Mouse (Mus musculus): ENCODE results near the gene Efnb1.

Efnb1 gene

GRCm38 (mm10) chrX:99153266-99153646, 17.3 kb downstream of the Efnb1 start:
- no peak for DNase-seq (ENCODE audit: low spot score)

DNA sequence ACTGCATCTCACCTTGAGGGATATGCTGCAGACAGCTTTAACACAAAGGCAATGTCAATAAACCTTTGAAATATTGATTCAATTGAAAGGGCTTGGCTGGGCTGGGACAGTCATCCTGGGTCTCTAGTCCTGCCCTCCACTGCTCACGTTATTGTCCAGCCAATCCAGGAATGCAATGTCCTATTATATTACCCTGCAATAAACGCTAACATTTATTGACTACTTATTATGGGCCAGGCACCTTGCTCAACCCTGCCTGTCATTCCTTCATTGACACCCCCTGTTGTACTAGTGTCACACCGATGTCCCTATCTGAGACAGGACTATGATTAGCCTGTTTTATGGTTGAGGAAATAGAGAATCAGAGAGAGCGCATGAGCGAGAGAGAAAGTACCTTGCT, 18.4 kb downstream of the Efnb1 start:
- no peak for DNase-seq (ENCODE audit: low spot score)

- no peak for DNase-seq (ENCODE audit: low spot score)
These were observed 23.1 kb downstream of the Efnb1 start for GRCm38 (mm10) chrX:99159020-99159419.

DNA sequence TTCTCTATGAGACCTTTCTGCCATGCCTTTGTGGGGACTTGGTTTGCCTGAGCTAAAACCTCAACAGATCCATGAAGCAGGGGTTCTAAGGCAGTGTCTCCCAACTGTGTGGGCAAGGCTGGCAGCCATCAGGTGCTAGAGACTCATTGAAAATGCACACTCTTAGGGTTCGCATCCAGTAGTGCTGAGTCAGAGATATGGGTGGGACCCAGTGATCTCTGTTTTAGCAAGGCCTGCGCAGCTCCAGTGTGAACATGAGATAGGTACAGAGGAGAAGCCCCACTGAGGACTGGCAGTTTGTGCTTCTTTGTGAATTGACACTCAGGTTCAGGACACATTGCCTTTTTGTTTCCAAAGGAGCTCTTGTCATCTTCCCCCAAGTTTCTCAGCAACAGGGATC, 28.2 kb downstream of the Efnb1 start:
- no peak for DNase-seq (ENCODE audit: low spot score)

- DNase-seq (ENCODE audit: low spot score), result no peak
These were observed 29.0 kb downstream of the Efnb1 start for GRCm38 (mm10) chrX:99164855-99165368.

GRCm38 (mm10) chrX:99167014-99167413, 31.1 kb downstream of the Efnb1 start:
- no peak for DNase-seq (ENCODE audit: low spot score)

- DNase-seq (ENCODE audit: low spot score), result no peak
These were observed 31.6 kb downstream of the Efnb1 start for GRCm38 (mm10) chrX:99167550-99167949.

DNA sequence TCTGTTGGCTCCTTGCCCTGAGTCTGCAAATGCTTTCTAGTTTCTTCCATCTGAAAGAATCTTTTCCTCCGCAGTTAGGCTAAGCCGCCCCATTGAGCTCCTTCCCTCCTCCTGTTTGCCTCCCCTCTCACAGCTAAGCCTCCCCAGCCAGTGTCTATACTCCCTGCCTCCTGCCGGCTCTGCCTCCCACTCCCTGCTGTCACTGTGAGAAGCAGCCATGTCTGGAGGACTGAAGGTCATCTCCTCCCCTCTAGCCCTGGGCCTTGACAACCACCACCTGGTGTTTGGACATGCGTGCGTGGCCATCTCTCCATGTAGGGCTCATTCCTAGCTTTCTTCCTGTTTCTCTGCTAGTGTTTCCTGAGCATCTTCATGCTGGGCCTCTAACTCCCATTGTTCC, 36.4 kb downstream of the Efnb1 start:
- DNase-seq (ENCODE audit: low spot score), result no peak

DNA sequence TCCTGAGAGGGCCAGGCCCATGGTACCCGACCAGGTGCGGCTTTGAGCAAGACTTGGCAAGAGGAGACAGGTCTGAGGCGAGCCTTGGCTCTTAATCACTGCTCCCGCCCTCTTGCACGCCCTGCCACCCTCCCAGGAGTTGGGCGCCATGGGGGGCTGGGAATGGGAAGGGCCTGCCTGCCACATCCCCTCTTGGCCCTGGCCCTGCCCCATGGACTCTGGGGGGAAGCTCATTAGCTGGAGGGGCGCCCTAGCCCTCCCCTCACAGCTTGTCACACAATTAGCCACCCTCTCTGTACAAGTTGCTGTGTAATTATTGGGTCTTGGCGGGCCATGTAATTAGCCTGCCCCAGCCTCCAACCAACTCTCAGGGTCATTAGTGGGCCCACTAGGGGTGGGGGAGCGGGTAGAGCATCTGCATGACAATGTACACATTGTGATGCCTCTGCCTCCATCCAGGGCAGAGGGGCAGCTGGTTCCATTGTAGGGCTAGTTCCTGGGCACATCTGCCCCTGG, 49.2 kb downstream of the Efnb1 start:
- DNase-seq (ENCODE audit: low spot score), result no peak

DNA sequence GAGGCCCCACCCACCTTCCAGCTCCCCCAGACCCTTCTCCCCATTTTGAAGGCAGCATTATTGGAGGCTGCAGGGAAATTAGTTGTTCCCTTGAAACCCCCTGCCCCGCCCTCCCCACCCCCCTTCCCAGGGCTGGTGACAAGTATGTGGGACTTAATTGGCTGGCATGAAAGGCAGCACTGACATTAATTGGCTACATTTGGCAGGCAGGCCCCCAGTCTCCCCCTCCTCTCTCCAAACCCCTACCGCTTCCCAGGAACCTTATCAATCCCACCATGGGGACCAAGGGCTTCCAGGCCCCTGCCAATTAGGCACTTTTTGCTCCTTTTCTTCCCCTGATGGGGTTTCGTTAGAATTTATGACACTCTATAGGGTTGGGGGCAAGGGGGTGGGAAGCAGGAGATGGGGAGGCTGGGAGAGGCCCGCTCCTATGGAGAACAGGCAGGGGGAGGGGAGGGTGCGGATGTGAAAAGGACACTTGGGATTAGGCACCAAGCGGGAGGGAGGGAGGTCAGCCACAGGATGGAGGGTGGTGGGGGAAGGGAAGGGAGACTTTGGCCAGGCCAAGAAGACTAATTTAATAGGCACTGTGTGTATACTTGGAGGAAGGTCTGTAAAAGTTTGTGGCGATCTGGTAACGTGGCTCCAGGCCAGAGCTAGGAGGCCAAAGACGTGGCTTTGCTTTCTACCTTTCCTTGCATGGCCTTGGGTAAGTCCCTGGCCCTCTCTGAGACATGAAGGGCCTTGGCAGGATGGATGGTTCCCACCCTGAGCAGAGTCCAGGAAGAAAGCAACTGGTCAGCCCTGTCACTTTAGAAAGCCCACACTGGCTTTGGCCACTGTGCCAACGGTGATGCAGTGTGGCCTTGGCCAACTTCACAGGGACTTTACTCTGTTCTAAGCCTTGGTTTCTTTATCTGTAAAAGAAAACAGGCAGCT, 50.8 kb downstream of the Efnb1 start:
- no peak for DNase-seq (ENCODE audit: low spot score)

GRCm38 (mm10) chrX:99191441-99192087, 55.6 kb downstream of the Efnb1 start:
- no peak for DNase-seq (ENCODE audit: low spot score)

DNA sequence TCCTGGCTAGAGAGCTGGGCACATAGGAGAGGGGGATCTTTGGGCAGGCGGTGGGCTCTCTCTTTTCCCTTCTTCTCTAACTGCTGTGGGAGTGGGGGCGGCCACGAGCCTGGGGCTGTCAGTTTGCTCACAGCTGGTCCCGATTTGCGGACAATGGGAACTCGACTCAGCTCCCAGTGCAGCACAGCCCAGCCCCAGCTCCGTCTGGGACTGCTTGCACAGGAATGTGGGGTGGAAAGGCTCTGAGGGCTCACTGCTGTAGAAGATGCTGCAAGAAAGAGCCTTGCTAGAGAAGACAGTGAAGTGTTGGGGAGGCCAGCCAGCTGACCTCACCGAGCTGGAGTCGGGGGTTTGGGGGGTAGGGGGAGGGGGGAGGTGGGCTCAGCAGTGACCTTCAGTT, 61.0 kb downstream of the Efnb1 start:
- DNase-seq (ENCODE audit: low spot score), result no peak

DNA sequence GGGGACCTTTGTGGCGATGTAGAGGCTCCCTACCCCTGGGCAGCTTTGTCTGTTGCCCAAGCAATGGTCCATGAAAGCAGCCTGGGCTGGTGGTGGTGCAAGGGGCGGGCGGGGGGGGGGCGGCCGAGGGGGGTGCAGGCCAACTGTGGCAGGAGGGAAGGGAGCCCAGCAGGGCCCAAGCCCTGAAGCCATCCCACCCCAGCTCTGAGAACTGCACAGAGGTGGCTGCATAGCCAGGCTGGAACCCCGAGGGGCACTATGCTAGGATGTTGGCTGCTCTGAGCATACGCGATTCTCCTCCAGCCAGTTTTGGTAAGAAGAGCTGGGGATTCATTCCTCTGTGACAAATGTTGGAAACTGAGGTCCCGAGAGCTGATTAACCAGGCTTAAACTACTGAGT, 62.6 kb downstream of the Efnb1 start:
- no peak for DNase-seq (ENCODE audit: low spot score)

Data from ovary, postnatal 10 days (tissue).